Mouse (Mus musculus): ENCODE data around the gene Galnt3. TPM values are rescaled to one million over a fixed set of nuclear protein-coding genes. Genes with fewer than 3 reads are reported as not detected.
A peak's percentile ranks its signal among the peaks of the same experiment; 100 is the strongest.

Galnt3 gene
- polyA plus RNA-seq, 1 experiment from 2014 or later, result 0.60 TPM

DNA sequence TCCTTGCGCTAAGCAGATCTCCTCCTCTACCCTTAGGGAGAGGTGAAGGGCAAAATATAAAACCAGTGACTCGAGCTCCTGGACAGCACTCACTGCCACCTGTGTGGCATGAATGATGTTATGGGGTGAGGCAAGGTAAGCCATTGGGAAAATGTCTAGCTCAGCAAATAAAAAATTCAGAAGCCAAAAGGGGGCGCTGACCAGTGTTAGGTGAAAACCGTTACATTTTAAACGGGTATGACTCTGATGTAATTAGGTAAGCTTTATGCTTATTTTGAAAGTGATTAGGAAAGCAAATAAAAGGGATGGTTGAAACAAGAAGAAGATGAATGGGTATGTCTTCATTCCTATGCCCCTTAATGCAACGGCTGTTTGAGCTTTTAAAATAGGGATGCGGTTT lies 24.6 kb downstream of the Galnt3 start:
- Histone ChIP-seq H3K27me3 (ENCODE audit: poor library complexity, severe bottlenecking) (0 out of 2 replicates have a peak, but pooled peaks cover 4% of the 10 kb centered on the region), H3K36me3 (replicated peaks) (no peaks in the 10 kb centered on the region), H3K4me1 (peaks cover 16% of the 10 kb centered on the region), H3K27ac (no peak overlapping the region), H3K4me3 (no peak overlapping the region), H3K9me3 (no peaks in the 10 kb centered on the region)
- 80% methylated on average over 7 of the region's 7 CpGs for WGBS
- DNase-seq (ENCODE audit: extremely low spot score, low spot score), result no peak

DNA sequence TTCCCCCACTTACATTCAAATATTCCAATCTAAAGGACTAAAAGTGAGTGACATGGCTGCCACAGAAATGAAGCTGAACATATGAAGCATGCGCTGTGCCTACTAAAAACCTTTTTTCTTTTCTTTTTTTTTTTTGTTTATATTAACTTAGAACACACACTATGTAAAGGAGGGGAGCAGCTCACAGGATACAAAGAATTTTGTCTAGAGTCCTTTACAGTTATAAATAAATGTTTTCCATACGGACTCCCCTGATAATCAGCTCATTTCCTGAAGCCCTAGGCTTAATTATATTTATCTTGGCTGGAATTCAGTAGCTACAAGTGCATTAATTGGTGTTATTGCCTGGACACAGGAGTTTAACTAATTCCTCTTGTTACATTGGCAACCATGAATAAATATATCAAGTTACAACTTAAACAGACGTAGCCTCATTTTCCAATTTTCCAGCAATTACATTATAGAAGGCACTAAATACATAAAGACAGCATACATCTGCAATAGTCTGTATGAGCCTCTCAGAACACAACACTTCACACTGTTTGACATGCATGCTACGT lies 30.1 kb downstream of the Galnt3 start:
- no peak for DNase-seq (ENCODE audit: extremely low spot score, low spot score)
- no peak overlapping the region for H3K27ac ChIP-seq
- WGBS, result 68% methylated on average over 4 of the region's 4 CpGs
- peaks cover 19% of the 10 kb centered on the region for H3K4me1 ChIP-seq
- H3K36me3 ChIP-seq (replicated peaks), result no peaks in the 10 kb centered on the region
- H3K9me3 ChIP-seq, result no peaks in the 10 kb centered on the region
- H3K27me3 ChIP-seq (ENCODE audit: poor library complexity, severe bottlenecking), result 0 out of 2 replicates have a peak, but pooled peaks cover 4% of the 10 kb centered on the region
- H3K4me3 ChIP-seq, result no peak overlapping the region

DNA sequence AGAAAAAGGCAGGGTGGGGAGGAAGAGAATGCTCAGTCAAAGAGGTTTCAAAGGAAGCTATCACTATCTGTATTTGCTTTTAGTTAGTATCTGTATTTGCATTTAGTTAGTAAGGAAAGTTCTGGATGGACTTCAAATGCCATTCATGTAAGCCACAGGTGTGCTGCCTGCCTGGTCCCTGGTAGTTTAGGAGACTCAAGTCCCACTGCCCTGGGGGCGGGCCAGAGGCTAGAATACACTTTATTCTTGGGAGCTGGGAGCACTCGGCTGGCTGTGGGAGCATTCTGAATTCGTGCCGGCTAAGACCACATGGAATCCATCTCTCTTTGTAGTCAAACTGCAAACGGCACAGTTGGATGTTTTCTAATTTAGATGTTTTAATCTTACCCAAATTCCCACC lies 33.5 kb downstream of the Galnt3 start:
- 46% methylated on average over 5 of the region's 5 CpGs for WGBS
- 0 out of 2 replicates have a peak, but pooled peaks cover 4% of the 10 kb centered on the region for H3K27me3 ChIP-seq (ENCODE audit: poor library complexity, severe bottlenecking)
- no peak overlapping the region for H3K27ac ChIP-seq
- no peaks in the 10 kb centered on the region for H3K9me3 ChIP-seq
- no peaks in the 10 kb centered on the region for H3K36me3 ChIP-seq (replicated peaks)
- no peak for DNase-seq (ENCODE audit: extremely low spot score, low spot score)
- H3K4me1 ChIP-seq, result peaks cover 3% of the 10 kb centered on the region
- H3K4me3 ChIP-seq, result no peak overlapping the region

DNA sequence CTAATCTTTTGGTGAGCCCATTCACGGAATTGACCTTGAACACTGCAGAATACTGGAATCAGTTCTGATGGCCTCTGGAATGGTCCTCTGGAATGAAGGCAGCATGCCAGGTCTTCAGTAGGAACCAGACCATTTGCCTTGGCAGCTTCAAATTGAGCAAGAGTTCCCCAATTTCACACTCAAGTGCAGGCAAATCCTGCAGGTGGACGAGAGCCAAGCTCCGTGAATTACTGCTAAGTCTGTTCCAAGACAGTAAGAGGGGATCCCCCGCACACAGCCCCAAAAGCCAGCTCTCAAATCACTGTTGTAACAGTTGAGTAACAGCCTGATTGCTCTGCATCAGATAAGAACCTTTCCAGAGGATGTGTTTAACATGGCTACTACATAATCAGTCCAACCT lies 42.9 kb downstream of the Galnt3 start:
- H3K27me3 ChIP-seq (ENCODE audit: poor library complexity, severe bottlenecking), result no peaks in the 10 kb centered on the region
- H3K9me3 ChIP-seq, result no peaks in the 10 kb centered on the region
- no peaks in the 10 kb centered on the region for H3K36me3 ChIP-seq (replicated peaks)
- no peak for DNase-seq (ENCODE audit: extremely low spot score, low spot score)
- no peak overlapping the region for H3K4me3 ChIP-seq
- no peak overlapping the region for H3K27ac ChIP-seq
- 91% methylated on average over 4 of the region's 4 CpGs for WGBS
- H3K4me1 ChIP-seq, result no peaks in the 10 kb centered on the region

DNA sequence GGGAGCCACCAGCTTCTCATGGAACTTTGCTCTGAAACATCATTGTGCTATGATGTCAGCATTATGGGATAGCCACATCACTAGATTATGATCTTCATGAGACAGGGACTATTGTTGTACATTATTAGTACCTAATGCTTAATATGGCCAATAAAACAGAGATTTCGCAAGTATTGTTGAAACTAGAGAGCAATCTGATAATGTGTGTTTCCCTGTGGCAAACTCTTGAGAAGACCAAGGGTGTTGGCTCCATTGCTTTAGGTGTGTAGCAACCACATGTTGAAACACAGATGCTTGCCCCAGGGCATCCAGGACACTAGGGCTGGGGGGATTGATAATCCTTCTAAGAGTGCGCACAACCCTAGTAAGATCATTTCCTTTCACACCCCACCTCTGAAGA lies 44.1 kb downstream of the Galnt3 start:
- Histone ChIP-seq H3K27ac (no peak overlapping the region), H3K4me3 (no peak overlapping the region), H3K4me1 (no peaks in the 10 kb centered on the region), H3K9me3 (no peaks in the 10 kb centered on the region), H3K27me3 (ENCODE audit: poor library complexity, severe bottlenecking) (no peaks in the 10 kb centered on the region), H3K36me3 (replicated peaks) (no peaks in the 10 kb centered on the region)
- no peak for DNase-seq (ENCODE audit: extremely low spot score, low spot score)
- WGBS, result 94% methylated on average over 2 of the region's 2 CpGs

DNA sequence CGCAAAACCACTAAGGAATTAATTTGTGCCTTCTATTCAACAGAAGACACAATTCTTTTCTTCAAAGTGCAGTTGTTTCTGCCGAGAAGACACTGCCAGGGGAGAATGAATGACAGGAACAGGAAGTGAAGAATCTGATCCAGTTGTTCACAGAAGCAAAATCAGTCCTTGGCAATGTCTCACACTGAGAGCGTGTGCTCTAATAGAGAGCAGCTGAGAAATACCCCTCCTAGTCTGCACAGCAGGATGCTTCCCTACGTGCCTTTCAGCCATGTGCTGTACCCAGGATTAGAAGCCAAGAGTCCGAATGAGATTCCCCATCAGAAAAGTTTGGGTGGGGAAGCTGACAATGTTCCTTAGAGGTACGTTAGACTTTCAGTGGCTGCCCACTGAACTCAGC lies 55.3 kb downstream of the Galnt3 start:
- Histone ChIP-seq H3K27ac (no peak overlapping the region), H3K27me3 (ENCODE audit: poor library complexity, severe bottlenecking) (no peaks in the 10 kb centered on the region), H3K4me1 (peaks cover 11% of the 10 kb centered on the region), H3K36me3 (replicated peaks) (no peaks in the 10 kb centered on the region), H3K4me3 (no peak overlapping the region), H3K9me3 (no peaks in the 10 kb centered on the region)
- 28% methylated on average over 6 of the region's 6 CpGs for WGBS
- DNase-seq (ENCODE audit: extremely low spot score, low spot score), result no peak

DNA sequence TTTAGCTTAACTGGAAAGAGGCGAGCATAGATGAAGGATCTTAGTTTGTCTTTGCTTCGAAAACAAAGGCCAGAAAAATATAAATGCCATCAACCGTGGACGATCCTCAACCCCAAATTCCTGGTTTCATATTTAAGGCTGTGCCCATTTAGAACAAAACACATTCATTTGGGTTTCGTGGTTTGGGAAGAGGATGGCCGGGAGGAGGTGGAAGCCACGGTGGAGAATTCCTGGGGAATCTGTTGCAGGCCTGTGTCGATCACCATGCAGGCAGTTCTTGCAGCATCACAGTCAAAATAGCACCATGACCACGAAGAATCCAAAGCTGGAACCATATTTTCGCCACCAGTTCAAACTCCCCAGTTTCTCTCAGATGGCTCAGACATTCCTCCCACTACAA lies 61.5 kb downstream of the Galnt3 start:
- WGBS, result 93% methylated on average over 10 of the region's 10 CpGs
- DNase-seq (ENCODE audit: extremely low spot score, low spot score), result no peak

DNA sequence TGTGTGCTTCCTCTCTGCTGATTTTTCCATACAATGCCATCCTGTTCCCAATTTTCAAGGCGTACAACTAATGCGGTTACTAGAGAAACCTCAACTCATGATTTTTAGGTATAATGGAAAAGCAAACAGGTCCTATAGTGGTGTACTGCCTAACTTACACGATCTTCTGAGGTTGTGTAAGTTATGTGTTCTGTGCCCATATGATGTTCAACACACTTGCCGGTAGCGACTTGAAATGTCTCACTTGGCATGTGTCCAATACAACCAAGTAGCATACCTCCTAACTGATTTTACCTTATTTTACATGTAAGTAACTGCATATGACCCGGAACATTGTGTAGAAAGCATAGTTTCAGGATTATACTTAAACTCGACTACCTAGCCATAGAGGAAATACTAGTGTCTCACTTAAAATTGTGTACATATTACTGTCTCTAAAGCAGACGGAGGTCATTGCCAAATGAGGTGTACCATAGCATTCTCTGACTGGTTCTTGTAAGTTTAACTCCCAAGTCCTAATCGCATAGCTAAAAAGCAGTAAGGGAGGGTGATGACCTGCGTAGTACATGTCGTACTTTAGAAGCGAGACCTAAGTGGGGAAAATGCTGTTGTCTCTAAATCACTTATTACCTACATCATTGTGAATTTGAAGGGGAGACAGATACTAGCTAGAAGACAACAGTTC lies 80.2 kb downstream of the Galnt3 start:
- Histone ChIP-seq H3K9me3 (no peaks in the 10 kb centered on the region; the same call in 1 of the 2 replicates), H3K36me3 (replicated peaks) (no peaks in the 10 kb centered on the region), H3K27ac (peak overlapping the region; percentile 12; the same call in 1 of the 2 replicates), H3K4me1 (peaks cover 31% of the 10 kb centered on the region), H3K27me3 (ENCODE audit: poor library complexity, severe bottlenecking) (peaks cover 46% of the 10 kb centered on the region), H3K4me3 (no peak overlapping the region)
- WGBS, result 96% methylated on average over 12 of the region's 12 CpGs
- DNase-seq (ENCODE audit: extremely low spot score, low spot score), result no peak

More for the DNA sequence above, 61.5 kb downstream of the Galnt3 start:
- H3K36me3 ChIP-seq (replicated peaks), result no peaks in the 10 kb centered on the region
- no peak overlapping the region for H3K27ac ChIP-seq
- no peaks in the 10 kb centered on the region for H3K4me1 ChIP-seq
- no peaks in the 10 kb centered on the region for H3K27me3 ChIP-seq (ENCODE audit: poor library complexity, severe bottlenecking)
- no peaks in the 10 kb centered on the region for H3K9me3 ChIP-seq
- no peak overlapping the region for H3K4me3 ChIP-seq

DNA sequence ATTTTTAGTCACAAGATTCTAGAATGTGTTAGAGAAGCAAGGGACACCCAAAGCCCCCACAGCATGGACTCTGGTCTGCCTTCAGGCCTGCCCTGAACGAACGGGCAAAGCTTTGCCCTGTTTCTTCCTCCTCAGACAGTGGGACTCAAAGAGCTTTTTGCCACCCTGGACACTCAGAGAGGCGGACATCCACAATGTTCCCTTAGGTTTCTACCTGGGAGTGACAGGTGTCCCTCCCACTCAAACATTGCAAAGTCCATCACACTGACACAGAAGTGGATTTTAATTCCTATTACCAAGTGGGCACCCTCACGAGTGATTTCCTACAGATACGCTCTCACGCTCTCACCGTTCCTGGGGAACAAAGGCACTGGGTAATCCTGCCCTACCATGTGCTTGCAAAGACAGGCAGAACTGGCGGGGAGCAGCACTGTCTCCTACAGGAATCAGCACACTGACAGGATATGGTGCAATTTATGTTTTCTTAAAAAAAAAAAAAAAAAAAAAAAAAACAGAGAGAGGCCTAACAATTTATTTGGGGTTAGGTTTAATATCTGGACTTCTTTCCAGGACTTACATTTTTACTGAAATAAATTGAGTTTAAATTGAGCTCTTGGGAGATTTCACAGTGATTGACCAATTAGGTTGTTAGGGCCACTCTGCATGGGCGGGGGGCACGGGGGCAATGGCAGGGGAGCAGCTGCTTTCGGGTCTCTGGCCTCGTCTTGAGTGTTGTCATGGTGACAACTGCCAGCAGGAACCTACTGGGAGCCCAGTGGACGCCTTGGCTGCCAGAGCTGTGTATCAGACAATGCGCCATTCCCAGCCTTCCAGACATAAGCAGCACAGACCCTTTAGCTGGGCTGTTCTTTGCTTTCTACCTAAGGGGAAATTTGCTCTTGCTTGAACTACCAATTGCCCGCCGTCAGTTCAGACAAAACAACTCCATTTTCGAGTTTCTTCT lies 81.1 kb downstream of the Galnt3 start:
- DNase-seq (ENCODE audit: extremely low spot score, low spot score), result peak; percentile 64
- no peaks in the 10 kb centered on the region; the same call in 1 of the 2 replicates for H3K9me3 ChIP-seq
- peaks cover 31% of the 10 kb centered on the region for H3K4me1 ChIP-seq
- no peaks in the 10 kb centered on the region for H3K36me3 ChIP-seq (replicated peaks)
- H3K4me3 ChIP-seq, result no peak overlapping the region
- WGBS, result 52% methylated on average over 17 of the region's 17 CpGs
- peak overlapping the region; percentile 76 for H3K27ac ChIP-seq
- H3K27me3 ChIP-seq (ENCODE audit: poor library complexity, severe bottlenecking), result peaks cover 54% of the 10 kb centered on the region

DNA sequence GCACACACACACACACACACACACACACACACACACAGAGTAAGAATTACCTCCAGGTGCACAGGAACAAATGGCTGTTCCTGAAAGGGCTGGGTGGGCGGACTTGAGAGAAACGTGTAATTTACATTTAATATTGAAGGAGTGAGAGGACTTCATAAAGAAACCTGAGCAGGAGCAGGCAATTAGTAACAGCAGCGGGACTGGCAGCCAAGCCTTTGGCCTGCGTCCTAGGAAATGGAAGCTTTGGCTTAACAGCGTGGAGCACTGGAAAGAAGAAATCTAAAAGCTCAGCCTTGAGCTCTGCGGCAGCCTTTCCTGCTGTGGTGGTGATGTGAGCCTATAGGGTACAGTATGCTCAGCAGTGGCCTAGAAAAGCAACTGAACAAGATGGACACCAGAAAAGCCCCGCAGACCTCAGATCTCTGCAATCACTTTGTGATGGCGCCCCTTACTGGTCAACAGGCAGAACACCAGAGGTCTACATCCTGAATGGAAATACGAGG lies 82.8 kb downstream of the Galnt3 start:
- Histone ChIP-seq H3K4me1 (peaks cover 31% of the 10 kb centered on the region), H3K4me3 (no peak overlapping the region; the same call in 1 of the 2 replicates), H3K27me3 (ENCODE audit: poor library complexity, severe bottlenecking) (peaks cover 64% of the 10 kb centered on the region), H3K27ac (peak overlapping the region; percentile 72), H3K9me3 (no peaks in the 10 kb centered on the region), H3K36me3 (replicated peaks) (no peaks in the 10 kb centered on the region)
- WGBS, result 72% methylated on average over 9 of the region's 9 CpGs
- DNase-seq (ENCODE audit: extremely low spot score, low spot score), result peak; percentile 47

DNA sequence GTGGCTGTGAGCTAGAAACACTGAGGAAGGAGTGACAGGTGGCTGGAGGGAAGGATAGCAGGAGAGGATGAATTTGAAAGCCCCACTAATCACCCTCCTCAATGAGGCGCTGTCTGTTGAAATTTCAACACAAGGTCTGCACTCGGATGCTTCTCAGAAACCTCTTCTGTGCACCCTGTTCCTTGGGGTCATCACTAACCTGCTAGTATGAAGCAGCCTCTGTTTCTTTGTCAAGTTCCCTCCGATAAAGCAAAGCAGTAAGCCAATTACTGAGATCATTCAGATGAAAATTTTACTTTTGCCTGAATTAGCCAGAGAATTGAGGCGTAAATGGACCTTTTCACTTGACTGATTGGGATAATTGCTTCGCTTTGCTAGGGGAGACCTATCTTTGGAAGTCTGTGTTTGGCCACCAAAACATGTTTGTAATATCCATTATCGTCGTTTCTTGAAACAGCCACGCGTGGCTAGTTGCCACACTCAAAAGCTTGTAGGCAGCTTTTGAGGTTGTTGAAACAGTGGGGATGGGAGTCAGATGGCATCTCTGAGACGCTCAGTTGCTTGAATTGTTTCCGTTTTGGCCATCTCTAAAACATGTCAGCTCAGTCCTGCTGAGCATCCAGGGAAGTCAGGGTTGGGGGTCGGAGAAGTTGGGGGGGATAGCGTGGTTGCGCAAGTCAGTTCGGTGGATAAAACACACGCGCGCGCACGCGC lies 83.4 kb downstream of the Galnt3 start:
- Histone ChIP-seq H3K4me3 (no peak overlapping the region; the same call in 1 of the 2 replicates), H3K36me3 (replicated peaks) (no peaks in the 10 kb centered on the region), H3K4me1 (peaks cover 31% of the 10 kb centered on the region), H3K27me3 (ENCODE audit: poor library complexity, severe bottlenecking) (peaks cover 69% of the 10 kb centered on the region), H3K9me3 (no peaks in the 10 kb centered on the region), H3K27ac (peak overlapping the region; percentile 72)
- DNase-seq (ENCODE audit: extremely low spot score, low spot score), result peak; percentile 45
- 58% methylated on average over 21 of the region's 21 CpGs for WGBS

DNA sequence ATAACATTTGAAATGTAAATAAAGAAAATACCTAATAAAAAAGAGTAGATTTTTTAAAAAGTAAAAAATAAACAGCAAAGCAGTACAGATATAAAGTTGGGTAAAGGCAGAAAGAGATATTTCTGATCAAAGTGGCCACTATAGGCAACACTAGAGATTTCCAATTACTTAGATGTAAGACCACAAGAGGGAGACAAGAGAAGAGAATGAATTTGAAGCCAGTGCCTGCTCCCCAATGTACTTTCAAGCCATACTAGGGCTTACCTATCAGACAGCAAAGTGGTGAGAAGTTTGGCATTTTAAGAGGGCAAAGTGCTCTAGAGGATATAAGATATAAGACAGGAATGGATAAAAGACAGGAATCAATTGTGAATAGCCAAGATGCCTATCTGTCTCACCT lies 84.2 kb downstream of the Galnt3 start:
- Histone ChIP-seq H3K27me3 (ENCODE audit: poor library complexity, severe bottlenecking) (peaks cover 77% of the 10 kb centered on the region), H3K4me3 (no peak overlapping the region), H3K27ac (0 out of 2 replicates have a peak overlapping the region, but pooled peaks have one; percentile 72), H3K9me3 (no peaks in the 10 kb centered on the region), H3K36me3 (replicated peaks) (no peaks in the 10 kb centered on the region), H3K4me1 (peaks cover 31% of the 10 kb centered on the region)
- DNase-seq (ENCODE audit: extremely low spot score, low spot score), result no peak

Data from forebrain, embryonic 10.5 days (tissue).